Mouse (Mus musculus) lung, adult 2 months (tissue): ENCODE data around the gene Esrrg. TPM values are rescaled to one million over a fixed set of nuclear protein-coding genes. Genes with fewer than 3 reads are reported as not detected.

Experiments used
- DNase-seq: peaks from one replicate; pipeline ENCODE4 v3.0.0; 2022
- H3K4me1 ChIP-seq: fragments of 200-500 bp; 2 replicates; pipeline ENCODE4 v1.6.1; 2011; ENCODE audit warnings: low read length; ENCODE audit not compliant: control insufficient read depth, insufficient read depth
- H3K4me3 ChIP-seq: fragments of 200-500 bp; replicated peaks from 2 replicates; pipeline ENCODE3; 2011; ENCODE audit warnings: low read depth, mild to moderate bottlenecking, control low read depth, low read length; ENCODE audit errors: extremely low read depth
- CTCF ChIP-seq: fragments of 200-500 bp; IDR thresholded peaks from 2 replicates; pipeline ENCODE4 v1.5.1; 2011; ENCODE audit warnings: mild to moderate bottlenecking, low read length, control low read depth; ENCODE audit not compliant: insufficient read depth
- POLR2A ChIP-seq: fragments of 200-500 bp; IDR thresholded peaks from 2 replicates; pipeline ENCODE4 v1.6.1; 2011; ENCODE audit warnings: low read depth, mild to moderate bottlenecking, control low read depth, low read length, borderline replicate concordance; ENCODE audit errors: extremely low read depth
- WGBS: fragments of 180-500 bp; shearing (Covaris S2); methylation state at CpG from one replicate; pipeline ENCODE4 v1.1.7; 2018; 5-methylcytosine and 5-hydroxymethylcytosine counted together
- polyA plus RNA-seq: library from polyadenylated mRNA; depleted of rRNA; stranded (reverse); fragments of >200 nt; gene quantifications from 2 replicates; pipeline ENCODE4 v1.2.3, GENCODE M21; 2012

Esrrg gene
- polyA plus RNA-seq, 1 experiment = 1.3 TPM

GRCm38 (mm10) chr1:188207421-188207820 lies 598.8 kb downstream of the Esrrg start:
- no peaks in the 10 kb centered on the region for H3K4me1 ChIP-seq
- WGBS = 45% methylated on average over 6 of the region's 6 CpGs
- TF ChIP-seq CTCF (no peak), POLR2A (no peak)
- no peak overlapping the region for H3K4me3 ChIP-seq
- no peak for DNase-seq

- no peak for TF ChIP-seq POLR2A
- no peak for TF ChIP-seq CTCF
- 88% methylated on average over 1 of the region's 1 CpGs for WGBS
Observed at GRCm38 (mm10) chr1:188209025-188209424, 600.4 kb downstream of the Esrrg start.

DNA sequence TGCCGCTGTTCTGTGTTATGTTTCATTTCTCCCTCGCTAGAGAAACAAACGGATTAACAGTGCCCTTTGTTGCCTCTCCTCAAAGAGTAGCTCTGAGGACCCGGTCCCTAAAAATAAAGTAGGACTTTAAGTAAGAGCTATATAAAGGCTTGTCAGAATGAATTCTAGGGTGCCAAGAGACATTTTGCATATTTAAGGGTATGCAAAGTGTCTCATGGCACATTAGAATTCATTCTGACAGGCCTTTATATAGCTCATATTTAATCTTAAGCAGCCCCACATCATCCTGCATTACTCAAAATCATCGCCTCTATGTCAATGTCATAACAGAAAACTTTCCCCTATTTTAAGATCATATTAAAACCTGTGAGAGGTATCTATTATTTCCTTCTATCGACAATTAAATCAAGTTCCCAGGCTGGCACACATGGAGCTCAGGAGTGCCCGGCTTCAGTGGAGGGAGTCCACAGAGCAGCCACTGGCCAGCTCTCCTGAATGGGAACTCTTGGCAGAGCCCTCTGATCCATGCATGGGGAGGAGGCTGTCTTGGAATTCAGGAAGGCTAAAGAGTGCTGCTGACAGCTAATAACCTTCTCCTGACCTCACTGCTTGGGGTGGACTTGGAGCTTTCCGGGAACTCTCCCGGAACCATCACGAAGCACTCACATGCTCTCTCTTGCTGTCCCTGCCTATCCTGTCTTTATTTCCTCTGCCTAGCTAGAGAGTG lies 606.5 kb downstream of the Esrrg start:
- DNase-seq = no peak
- Histone ChIP-seq H3K4me3 (no peak overlapping the region), H3K4me1 (no peaks in the 10 kb centered on the region)
- TF ChIP-seq CTCF (no peak), POLR2A (no peak)
- 52% methylated on average over 10 of the region's 10 CpGs for WGBS

More at GRCm38 (mm10) chr1:188209025-188209424, 600.4 kb downstream of the Esrrg start:
- Histone ChIP-seq H3K4me1 (no peaks in the 10 kb centered on the region), H3K4me3 (no peak overlapping the region)
- no peak for DNase-seq

DNA sequence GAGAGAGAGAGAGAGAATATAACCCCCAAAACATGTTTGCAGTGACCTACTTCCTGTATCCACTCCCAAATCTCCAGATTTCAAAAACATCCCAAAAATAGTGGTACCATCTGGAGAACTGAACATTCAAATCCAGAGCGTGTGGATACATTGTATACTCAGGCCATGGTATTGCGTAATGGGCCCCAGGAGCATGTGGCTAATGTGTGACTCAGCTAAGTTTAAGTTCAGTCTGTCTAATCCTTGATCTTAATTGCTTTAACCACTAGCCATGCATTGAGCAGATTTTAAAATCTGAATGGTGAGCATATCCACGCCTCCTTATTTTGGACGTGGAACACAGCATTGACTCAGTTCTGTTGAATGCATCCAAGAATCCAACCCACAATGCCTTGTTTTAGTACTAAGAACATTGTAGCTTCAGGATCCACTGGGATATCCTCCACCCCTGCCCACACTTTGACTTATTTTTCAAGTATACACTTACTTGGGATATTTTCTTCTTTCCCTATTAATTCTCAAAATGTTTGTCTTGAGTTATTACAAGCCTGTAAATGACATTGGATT lies 612.7 kb downstream of the Esrrg start:
- TF ChIP-seq POLR2A = no peak
- no peak for TF ChIP-seq CTCF
- Histone ChIP-seq H3K4me1 (no peaks in the 10 kb centered on the region), H3K4me3 (no peak overlapping the region)
- 77% methylated on average over 4 of the region's 4 CpGs for WGBS
- no peak for DNase-seq

DNA sequence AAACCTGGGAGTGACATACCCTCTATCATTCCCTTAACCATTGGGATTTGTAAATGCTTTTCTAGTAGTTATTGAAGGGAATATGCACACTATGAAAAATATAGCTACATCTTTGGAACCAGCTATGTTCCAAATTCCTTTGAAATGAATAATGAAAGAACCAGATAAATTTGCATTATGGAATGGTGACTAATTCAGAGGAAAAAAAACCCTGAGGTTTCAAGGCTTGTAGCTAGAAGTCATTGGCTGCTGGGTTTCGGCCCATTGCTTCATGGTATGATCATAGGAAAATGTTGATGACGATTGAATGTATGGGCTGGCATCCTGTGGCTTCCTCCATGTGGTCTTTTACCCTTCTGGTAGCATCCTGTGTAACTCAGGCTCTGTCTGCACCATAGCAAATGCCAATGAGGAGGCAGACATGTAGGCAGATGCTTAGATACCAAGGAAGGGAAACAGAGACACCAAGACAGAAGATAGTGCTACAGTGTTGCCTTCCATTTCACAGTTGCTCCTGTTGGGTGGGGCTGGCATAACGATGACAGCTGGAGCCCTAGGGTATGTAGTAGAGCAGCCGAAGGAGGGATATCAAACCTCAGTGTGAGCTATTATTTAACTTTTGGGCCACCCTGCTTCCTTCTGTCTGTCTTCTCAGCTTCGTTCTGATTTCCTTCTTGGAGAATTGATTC lies 624.6 kb downstream of the Esrrg start:
- TF ChIP-seq POLR2A = no peak
- TF ChIP-seq CTCF = no peak
- WGBS = 78% methylated on average over 5 of the region's 5 CpGs
- Histone ChIP-seq H3K4me3 (no peak overlapping the region), H3K4me1 (no peaks in the 10 kb centered on the region)
- no peak for DNase-seq

- TF ChIP-seq CTCF = no peak
- TF ChIP-seq POLR2A = no peak
- no peak for DNase-seq
- no peaks in the 10 kb centered on the region for H3K4me1 ChIP-seq
- H3K4me3 ChIP-seq = no peak overlapping the region
Observed at GRCm38 (mm10) chr1:188238636-188239035, 630.0 kb downstream of the Esrrg start.

DNA sequence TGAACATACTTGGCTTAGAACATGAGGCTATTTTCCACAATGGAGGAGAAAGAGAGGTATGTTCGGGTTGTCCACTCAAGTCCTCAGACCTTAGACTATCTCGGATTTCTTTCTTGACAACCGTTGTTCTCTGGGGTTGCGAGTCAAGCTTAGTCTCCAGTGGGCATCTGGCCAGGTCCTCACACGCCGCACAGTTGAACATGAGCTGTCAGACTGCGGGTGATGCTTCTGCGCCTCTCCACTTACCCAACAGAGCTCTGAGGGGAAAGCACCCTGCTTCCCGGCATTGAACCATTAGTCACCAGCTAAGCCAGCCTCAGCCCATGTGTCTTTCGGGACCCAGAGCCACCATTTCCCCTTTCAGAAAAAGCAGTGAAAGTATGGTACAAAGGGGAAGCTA lies 633.2 kb downstream of the Esrrg start:
- H3K4me1 ChIP-seq = no peaks in the 10 kb centered on the region
- DNase-seq = no peak
- 80% methylated on average over 10 of the region's 10 CpGs for WGBS
- TF ChIP-seq POLR2A (no peak), CTCF (no peak)
- H3K4me3 ChIP-seq = no peak overlapping the region

DNA sequence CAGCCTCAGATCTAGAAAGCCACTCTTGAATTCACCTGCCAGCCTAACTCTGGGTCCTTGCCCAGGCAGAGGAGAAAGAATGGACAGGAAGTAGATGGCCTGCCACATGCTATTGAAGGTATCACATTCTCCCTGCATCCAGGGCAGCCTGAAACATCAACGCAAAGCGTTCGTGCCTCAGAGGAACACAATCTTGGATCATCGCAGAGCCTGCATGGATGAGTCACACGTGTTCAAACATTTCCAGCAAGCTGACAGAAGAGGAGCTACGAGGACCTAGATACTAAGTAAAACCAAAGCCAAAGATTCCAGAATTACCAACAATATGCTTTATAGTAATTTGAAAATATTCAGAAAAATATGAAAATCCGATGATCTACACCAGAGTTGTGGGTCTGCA lies 648.9 kb downstream of the Esrrg start:
- no peak for DNase-seq
- 82% methylated on average over 7 of the region's 7 CpGs for WGBS
- TF ChIP-seq CTCF (no peak), POLR2A (no peak)
- H3K4me1 ChIP-seq = no peaks in the 10 kb centered on the region
- no peak overlapping the region for H3K4me3 ChIP-seq

DNA sequence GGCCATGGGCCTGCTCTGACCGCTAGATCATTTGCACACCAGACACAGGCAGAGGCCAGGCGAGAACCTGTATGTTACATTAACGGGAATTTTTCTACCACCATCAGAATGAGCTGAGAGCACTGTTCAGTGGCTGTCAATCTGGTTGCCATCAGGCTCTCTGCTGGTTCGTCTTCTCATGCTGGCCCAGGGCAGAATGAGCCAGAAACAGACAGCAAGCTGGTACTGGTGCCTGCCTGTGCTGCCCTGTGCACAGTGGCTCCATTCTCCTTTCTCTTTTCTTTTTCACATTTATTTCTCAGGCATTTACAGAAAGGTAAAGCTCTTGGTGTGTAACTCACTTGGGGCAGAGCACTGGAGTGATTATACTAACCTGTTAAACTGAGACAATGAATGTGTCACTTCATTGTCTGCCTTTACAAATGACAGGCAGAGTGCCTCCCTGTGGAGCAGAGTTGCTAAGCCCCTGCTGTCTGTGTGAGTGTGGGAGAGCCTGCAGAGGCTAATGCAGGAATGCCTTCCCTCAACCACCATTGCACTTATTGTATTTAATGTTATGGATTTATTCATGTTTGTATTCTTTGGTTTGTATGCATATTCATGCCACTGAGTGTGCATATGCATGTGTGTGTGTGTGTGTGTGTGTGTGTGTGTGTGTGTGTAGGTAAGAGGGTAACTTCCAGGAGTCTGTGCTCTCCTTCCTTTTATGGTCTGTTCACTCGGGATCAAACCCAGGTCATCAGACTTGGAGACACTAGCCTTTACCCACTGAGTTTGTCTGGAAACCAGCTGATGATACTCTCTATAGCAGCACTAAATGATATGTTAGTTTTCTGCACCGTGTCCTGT lies 651.9 kb downstream of the Esrrg start:
- Histone ChIP-seq H3K4me3 (no peak overlapping the region), H3K4me1 (no peaks in the 10 kb centered on the region)
- TF ChIP-seq POLR2A (no peak), CTCF (no peak)
- 75% methylated on average over 6 of the region's 6 CpGs for WGBS
- DNase-seq = no peak
